Mouse (Mus musculus): ENCODE measurements at regions not wholly inside any gene's neighbourhood (a gene's known extent, or its start where the extent isn't known, plus 50 kb on each side); places are given as distances from the start of the nearest gene placed in this dataset.
"Not testable (repeated sequence)": the region's sequence is repeated elsewhere in the genome, so short reads cannot be mapped to it uniquely, and the experiment has no call there.

- no peak for DNase-seq (ENCODE audit: low spot score in 2 of 2)
These were observed 192.5 kb upstream of the Tmc3 start for GRCm38 (mm10) chr7:83392181-83392580.

DNA sequence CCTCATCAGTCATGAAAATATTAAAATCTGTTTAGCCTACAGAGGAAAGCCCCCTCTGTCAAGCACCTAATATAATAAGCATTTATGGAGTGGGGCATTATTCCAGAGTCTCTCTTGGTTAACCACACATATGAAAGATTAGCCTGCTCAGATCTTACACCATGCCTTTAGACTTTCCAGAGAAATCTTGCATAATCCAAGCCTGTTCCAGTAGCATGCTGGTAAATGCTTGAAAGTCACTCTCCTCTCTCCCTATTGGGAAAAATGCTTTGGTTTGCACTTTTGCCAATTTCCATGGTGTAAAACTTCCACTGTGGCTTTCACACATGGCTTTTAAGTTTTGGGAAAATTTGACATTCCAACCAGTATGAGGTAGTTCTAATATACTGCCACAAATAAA lies 192.1 kb upstream of the Tmc3 start:
- no peak for DNase-seq (ENCODE audit: low spot score in 2 of 2)

- DNase-seq (ENCODE audit: low spot score in 2 of 2) = no peak
These were observed 190.6 kb upstream of the Tmc3 start for GRCm38 (mm10) chr7:83394156-83394555.

- no peak for DNase-seq (ENCODE audit: low spot score in 2 of 2)
These were observed 185.1 kb upstream of the Tmc3 start for GRCm38 (mm10) chr7:83399668-83400067.

- DNase-seq (ENCODE audit: low spot score in 2 of 2) = no peak
These were observed 183.7 kb upstream of the Tmc3 start for GRCm38 (mm10) chr7:83401001-83401400.

- not testable (repeated sequence) for DNase-seq (ENCODE audit: low spot score in 2 of 2)
These were observed 172.0 kb upstream of the Tmc3 start for GRCm38 (mm10) chr7:83412745-83413144.

- DNase-seq (ENCODE audit: low spot score in 2 of 2) = no peak
These were observed 154.7 kb upstream of the Tmc3 start for GRCm38 (mm10) chr7:83429929-83430556.

GRCm38 (mm10) chr7:83431094-83431493 lies 153.6 kb upstream of the Tmc3 start:
- DNase-seq (ENCODE audit: low spot score in 2 of 2) = no peak

DNA sequence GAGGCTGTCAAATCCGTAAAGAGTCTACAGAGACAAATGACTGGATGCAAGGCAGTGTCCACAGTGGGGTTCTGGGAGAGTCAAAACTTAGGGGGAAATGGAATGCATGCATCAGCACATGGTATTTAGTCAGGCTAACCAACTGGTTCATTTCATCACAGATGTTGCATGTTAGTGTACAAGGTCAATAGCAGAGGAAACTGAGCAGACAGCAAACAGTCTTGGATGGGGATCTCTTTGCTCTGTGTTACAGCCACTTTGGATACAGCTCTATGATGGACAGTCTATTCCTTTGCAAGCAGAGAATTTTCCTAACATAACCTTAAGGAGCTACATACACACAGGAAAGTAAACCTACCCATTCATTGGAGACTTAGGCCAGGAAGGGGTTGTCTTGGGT lies 151.9 kb upstream of the Tmc3 start:
- no peak for DNase-seq (ENCODE audit: low spot score in 2 of 2)

DNA sequence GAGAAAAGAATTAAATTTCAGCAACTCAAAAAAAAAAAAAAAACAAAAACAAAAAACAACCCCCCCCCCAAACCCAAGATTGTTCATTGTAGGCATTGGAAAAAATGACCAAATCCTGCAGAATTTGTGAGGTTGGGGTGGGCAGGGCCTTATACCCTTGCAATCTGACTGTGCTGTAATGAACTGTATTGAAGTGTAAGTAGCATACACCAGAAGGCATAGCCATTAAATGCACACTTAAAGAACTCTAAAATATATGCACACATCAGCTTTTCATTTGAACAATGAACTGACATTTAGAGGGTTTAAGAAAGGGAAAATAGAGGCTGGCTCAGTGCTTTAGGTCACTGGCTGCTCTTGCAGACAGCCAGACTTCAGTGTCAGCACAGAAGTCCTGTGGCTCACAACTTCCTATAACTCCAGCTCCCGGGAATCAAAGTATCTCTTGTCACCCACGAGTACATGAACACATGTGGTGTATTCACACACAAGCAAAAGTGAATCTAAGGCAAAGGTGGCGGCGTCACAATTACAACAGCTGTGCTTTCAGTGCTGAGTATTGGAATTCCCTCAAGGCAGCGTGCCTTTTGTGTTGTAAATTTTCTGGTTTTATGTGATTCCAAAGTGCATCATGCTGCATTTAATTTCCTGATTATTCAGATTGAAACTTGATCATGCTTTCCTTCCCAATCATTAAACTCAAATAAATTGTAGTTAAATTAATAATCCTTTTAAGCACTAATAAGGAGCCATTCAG lies 150.6 kb upstream of the Tmc3 start:
- no peak for DNase-seq (ENCODE audit: low spot score in 2 of 2)

- no peak for DNase-seq (ENCODE audit: low spot score in 2 of 2)
These were observed 146.0 kb upstream of the Tmc3 start for GRCm38 (mm10) chr7:83438538-83439393.

- no peak for DNase-seq (ENCODE audit: low spot score in 2 of 2)
These were observed 141.0 kb upstream of the Tmc3 start for GRCm38 (mm10) chr7:83443596-83444278.

DNA sequence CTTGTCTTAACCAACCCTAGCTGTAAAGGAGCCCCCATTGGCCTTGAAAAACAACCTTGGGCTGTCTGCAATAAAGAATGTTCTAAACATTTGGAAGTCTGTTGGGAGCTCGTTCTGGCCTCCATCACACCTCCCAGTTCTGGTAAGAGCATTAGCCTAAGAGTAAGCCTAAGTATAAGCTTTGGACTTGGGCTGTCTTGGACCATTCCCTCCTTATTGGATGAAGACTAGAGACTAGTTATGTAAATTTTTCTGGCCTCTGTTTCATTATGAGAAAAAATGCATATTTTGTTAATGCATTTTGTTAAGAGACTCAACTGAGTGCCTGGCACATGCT lies 140.5 kb upstream of the Tmc3 start:
- no peak for DNase-seq (ENCODE audit: low spot score in 2 of 2)

- DNase-seq (ENCODE audit: low spot score in 2 of 2) = peak in 1 of 2 experiments; percentile 74
These were observed 139.4 kb upstream of the Tmc3 start for GRCm38 (mm10) chr7:83445181-83445926.

- peak in 1 of 2 experiments; percentile 47 for DNase-seq (ENCODE audit: low spot score in 2 of 2)
These were observed 134.4 kb upstream of the Tmc3 start for GRCm38 (mm10) chr7:83450346-83450745.

GRCm38 (mm10) chr7:83452309-83452708 lies 132.4 kb upstream of the Tmc3 start:
- DNase-seq (ENCODE audit: low spot score in 2 of 2) = no peak

- no peak for DNase-seq (ENCODE audit: low spot score in 2 of 2)
These were observed 125.2 kb upstream of the Tmc3 start for GRCm38 (mm10) chr7:83459520-83459919.

GRCm38 (mm10) chr7:83467006-83467405 lies 117.7 kb upstream of the Tmc3 start:
- DNase-seq (ENCODE audit: low spot score in 2 of 2) = no peak

- DNase-seq (ENCODE audit: low spot score in 2 of 2) = not testable (repeated sequence)
These were observed 114.9 kb upstream of the Tmc3 start for GRCm38 (mm10) chr7:83469856-83470255.

DNA sequence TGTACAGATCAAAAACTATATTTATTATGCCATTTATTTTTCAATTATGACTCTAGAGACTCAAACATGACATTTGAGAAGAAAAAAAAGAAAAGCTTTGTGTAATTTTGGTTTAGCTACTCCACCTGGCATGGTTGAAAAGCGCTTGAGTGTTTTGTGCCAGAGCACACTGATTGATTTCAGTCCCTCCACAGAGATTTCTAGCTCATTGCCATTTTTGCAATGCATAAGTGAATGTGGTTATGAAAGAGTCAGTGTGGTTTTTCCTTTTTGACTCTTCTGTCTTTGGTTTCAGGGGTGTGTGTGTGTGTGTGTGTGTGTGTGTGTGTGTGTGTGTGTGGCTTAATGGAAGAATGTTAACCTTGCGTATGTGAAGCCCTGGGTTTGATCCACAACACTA lies 113.6 kb upstream of the Tmc3 start:
- DNase-seq (ENCODE audit: low spot score in 2 of 2) = no peak

DNA sequence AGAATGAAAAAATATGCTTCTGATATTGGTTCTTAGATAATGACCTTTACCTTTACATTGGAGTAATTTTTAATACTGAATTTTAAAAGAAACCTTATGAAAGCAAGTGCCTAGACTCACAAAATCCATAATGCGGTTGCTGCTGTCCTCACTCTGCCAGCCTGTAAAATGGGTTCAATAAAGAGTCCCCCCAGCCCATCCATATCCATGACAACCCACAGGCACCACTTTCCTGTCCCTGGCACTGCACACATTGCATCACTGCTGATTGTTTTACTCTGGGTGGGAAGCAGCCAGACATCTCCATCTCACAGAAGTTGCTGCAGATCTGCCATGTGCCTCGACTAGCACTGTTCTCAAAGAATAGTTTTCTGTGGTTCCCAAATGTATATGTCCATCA lies 110.3 kb upstream of the Tmc3 start:
- peak; percentile 8 to 42 for DNase-seq (ENCODE audit: low spot score in 2 of 2)

Measured in layer of hippocampus, postnatal 14 days (tissue).